ENCODE assay signal across 20 mouse cellular contexts in the genomic region with DNA sequence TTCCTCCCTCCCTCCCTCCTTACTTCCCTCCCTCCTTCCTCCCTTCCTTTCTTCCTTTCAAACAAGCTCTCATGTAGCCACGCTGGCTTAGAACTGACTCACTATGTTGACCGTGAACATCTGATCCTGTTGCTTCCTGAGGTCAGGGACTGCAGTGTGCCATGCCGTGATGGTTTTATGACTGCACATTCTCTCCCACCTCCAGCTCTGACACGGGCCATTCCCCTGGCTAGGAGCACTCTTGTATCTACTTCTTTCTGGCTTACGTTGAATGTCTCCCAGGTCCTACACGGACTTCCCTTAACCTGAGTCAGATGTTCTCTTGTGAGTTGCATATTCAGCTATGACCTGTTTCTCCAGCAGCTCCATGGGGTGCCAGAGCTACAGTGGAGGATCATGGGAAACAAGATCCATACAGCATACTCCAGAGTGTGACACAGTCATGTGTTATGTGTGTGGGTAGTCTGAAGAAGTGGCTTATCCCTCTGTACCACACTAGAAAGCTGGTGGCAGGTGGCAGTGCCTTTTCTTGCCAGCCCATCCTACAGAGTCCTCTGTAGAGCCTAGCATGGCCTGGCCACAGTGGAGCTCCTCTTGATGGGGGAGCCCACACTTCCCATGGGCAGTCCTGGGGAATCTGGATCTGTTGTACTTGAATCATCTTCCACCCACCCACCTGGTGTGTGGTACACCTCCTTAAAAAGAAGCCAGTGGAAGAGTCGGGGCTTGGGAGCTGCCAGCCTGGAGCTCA. TPM values are rescaled to one million over a fixed set of nuclear protein-coding genes. Genes with fewer than 3 reads are reported as not detected.
DNase-seq lines count a peak whose midpoint lies in the region; ATAC-seq and TF ChIP-seq lines count a peak whose summit lies in the region.
"Had no signal": no experiment of that assay in that cellular context is flagged by ENCODE, and none has a peak within 500 bp of the region (broad histone marks: within the 10 kb centered on the region; RNA-seq: fewer than 3 reads in every experiment).

No protein-coding gene starts in this region.

- H3K4me1 ChIP-seq in kidney, embryonic 15.5 days: peaks cover 52% of the 10 kb centered on the region
- no peaks in the 10 kb centered on the region for H3K4me1 ChIP-seq in kidney, adult 2 months (ENCODE audit: control insufficient read depth, insufficient read depth, low read length)
- H3K4me1 ChIP-seq in hindbrain, postnatal 0 days (ENCODE audit: insufficient read depth, low read length): peaks cover 16% of the 10 kb centered on the region

- no peaks in the 10 kb centered on the region for H3K36me3 ChIP-seq in kidney, embryonic 15.5 days
- H3K36me3 ChIP-seq in kidney, adult 2 months (ENCODE audit: control insufficient read depth, insufficient read depth, low read length): no peaks in the 10 kb centered on the region
- H3K36me3 ChIP-seq in hindbrain, postnatal 0 days (ENCODE audit: insufficient read depth, low read length): no peaks in the 10 kb centered on the region
- H3K36me3 ChIP-seq: heart, embryonic 12.5 days; limb, embryonic 12.5 days; neural tube, embryonic 12.5 days had no signal

- H3K9ac ChIP-seq in kidney, embryonic 15.5 days: no peak overlapping the region
- no peak overlapping the region for H3K9ac ChIP-seq in hindbrain, postnatal 0 days (replicated peaks; ENCODE audit: low read length)
- H3K9ac ChIP-seq: heart, embryonic 12.5 days; limb, embryonic 12.5 days; liver, embryonic 14.5 days; neural tube, embryonic 12.5 days had no signal

- DNase-seq in adrenal gland, postnatal 14 days: peak; percentile 21
- DNase-seq in adrenal gland, adult 18-20 months (ENCODE audit: low spot score in 2 of 2): no peak
- no peak for DNase-seq in kidney, adult 2 months
- DNase-seq in 416B (ENCODE audit: low read depth): peak; percentile 53
- peak in 1 of 2 experiments; percentile 59 for DNase-seq in left cerebral cortex, adult 2 months (ENCODE audit: extremely low spot score in 1 of 2, low spot score in 2 of 2)
- no peak for DNase-seq in hindbrain, postnatal 0 days (ENCODE audit: low spot score)
- DNase-seq: adrenal gland, postnatal 10 days; B cell, adult 2 months; cerebellum, postnatal 14 days; gastrocnemius, postnatal 36 days; heart, postnatal 36 days; kidney, postnatal 10 days; thymus, postnatal 36 days had no signal

- no peak for TF ChIP-seq CTCF in kidney, adult 2 months (conservative IDR thresholded peaks at IDR 0.05; ENCODE audit: insufficient read depth, insufficient read length, low read depth, low read length)
- no peak for TF ChIP-seq CTCF in left cerebral cortex, adult 2 months (IDR thresholded peaks at IDR 0.05)
- TF ChIP-seq CTCF in hindbrain, postnatal 0 days (IDR thresholded peaks at IDR 0.05; ENCODE audit: low read depth): no peak

- TF ChIP-seq POLR2A in kidney, adult 2 months (IDR thresholded peaks at IDR 0.05; ENCODE audit: low read depth, low read length): no peak

- H3K9me3 ChIP-seq in kidney, embryonic 15.5 days (replicated peaks): no peaks in the 10 kb centered on the region
- H3K9me3 ChIP-seq in hindbrain, postnatal 0 days (ENCODE audit: low read length): no peaks in the 10 kb centered on the region
- H3K9me3 ChIP-seq: heart, embryonic 12.5 days; limb, embryonic 12.5 days; megakaryocyte, embryonic 14.5 days; neural tube, embryonic 12.5 days had no signal

- H3K27me3 ChIP-seq in kidney, embryonic 15.5 days: peaks cover 61% of the 10 kb centered on the region
- H3K27me3 ChIP-seq in kidney, adult 2 months (replicated peaks; ENCODE audit: control insufficient read depth, insufficient read depth, low read length): no peaks in the 10 kb centered on the region
- H3K27me3 ChIP-seq in hindbrain, postnatal 0 days (ENCODE audit: insufficient read depth, low read length): no peaks in the 10 kb centered on the region

- WGBS in kidney, embryonic 15.5 days: 26% methylated on average over 7 of the region's 7 CpGs
- 54% methylated on average over 7 of the region's 7 CpGs for WGBS in kidney, adult 2 months
- 72% methylated on average over 7 of the region's 7 CpGs for WGBS in hindbrain, postnatal 0 days

- H3K27ac ChIP-seq in kidney, embryonic 15.5 days: no peak overlapping the region
- no peak overlapping the region for H3K27ac ChIP-seq in kidney, adult 2 months (ENCODE audit: insufficient read depth, low read depth, low read length)
- H3K27ac ChIP-seq in left cerebral cortex, adult 2 months: peak overlapping the region; percentile 52
- no peak overlapping the region for H3K27ac ChIP-seq in hindbrain, postnatal 0 days
- H3K27ac ChIP-seq: limb, embryonic 12.5 days; liver, embryonic 14.5 days; neural tube, embryonic 12.5 days had no signal

- H3K4me3 ChIP-seq in kidney, embryonic 15.5 days (replicated peaks): no peak overlapping the region
- H3K4me3 ChIP-seq in kidney, adult 2 months (ENCODE audit: insufficient read depth, low read depth, low read length): no peak overlapping the region
- H3K4me3 ChIP-seq in left cerebral cortex, adult 2 months: no peak overlapping the region
- no peak overlapping the region for H3K4me3 ChIP-seq in hindbrain, postnatal 0 days (ENCODE audit: low read length)
- H3K4me3 ChIP-seq: heart, embryonic 12.5 days; limb, embryonic 12.5 days; megakaryocyte, embryonic 14.5 days; neural tube, embryonic 12.5 days had no signal

- H3K4me2 ChIP-seq in kidney, embryonic 15.5 days: no peak overlapping the region
- no peak overlapping the region for H3K4me2 ChIP-seq in hindbrain, postnatal 0 days (ENCODE audit: low read depth, low read length)
- H3K4me2 ChIP-seq: heart, embryonic 12.5 days; limb, embryonic 12.5 days; neural tube, embryonic 12.5 days had no signal

- intact Hi-C loops in left cerebral cortex, adult 2 months (cut with DNase I): loop anchor here (2.0 to 5.0 kb wide), 2 partner anchors 67 to 86 kb away; no protein-coding TSS in a partner anchor

- ATAC-seq in kidney, embryonic 15.5 days (replicated peaks; ENCODE audit: low FRiP score): peak; percentile 22; the same call in 1 of the 2 replicates
- no peak for ATAC-seq in hindbrain, postnatal 0 days
- ATAC-seq: lung, postnatal 0 days had no signal

RNA-seq across cellular contexts. Expression of gene Flrt1, which starts 23.8 kb away (rescaled TPM):
- total RNA-seq in adrenal gland, postnatal 14 days (2021): 1.2 and 1.5 TPM in 2 replicates
- total RNA-seq in adrenal gland, adult 18-20 months (2021): 1 to 10 TPM; 2.1 to 9.3 TPM
- 4.4 and 5.0 TPM in 2 replicates for polyA plus RNA-seq in kidney, embryonic 15.5 days (2015; fragmentation: Nextera tagmentation; extraction: Ambion mirVana)
- 23.1 and 25.1 TPM in 2 replicates for polyA plus RNA-seq in kidney, adult 2 months (2012; rRNA removed)
- 10 to 100 TPM; 41.4 to 43.0 TPM for total RNA-seq in left cerebral cortex, adult 2 months (2021)
- 8.4 and 10.1 TPM in 2 replicates for total RNA-seq in hindbrain, postnatal 0 days (2014; rRNA removed)
- 7.8 and 8.1 TPM in 2 replicates for polyA plus RNA-seq in hindbrain, postnatal 0 days (2015; fragmentation: Nextera tagmentation; extraction: Ambion mirVana)

RNA-seq across cellular contexts. Expression of gene Macrod1, which starts 25.1 kb away (rescaled TPM):
- total RNA-seq in adrenal gland, postnatal 14 days (2021): 118 and 138 TPM in 2 replicates
- 10 to 100 TPM; 62.4 to 77.9 TPM for total RNA-seq in adrenal gland, adult 18-20 months (2021)
- polyA plus RNA-seq in kidney, embryonic 15.5 days (2015; fragmentation: Nextera tagmentation; extraction: Ambion mirVana): 13.9 and 14.8 TPM in 2 replicates
- polyA plus RNA-seq in kidney, adult 2 months (2012; rRNA removed): 61.7 and 67.2 TPM in 2 replicates
- total RNA-seq in left cerebral cortex, adult 2 months (2021): 10 to 100 TPM; 13.3 to 15.7 TPM
- total RNA-seq in hindbrain, postnatal 0 days (2014; rRNA removed): 4.8 and 9.5 TPM in 2 replicates
- 6.5 and 6.7 TPM in 2 replicates for polyA plus RNA-seq in hindbrain, postnatal 0 days (2015; fragmentation: Nextera tagmentation; extraction: Ambion mirVana)

RNA-seq across cellular contexts. Expression of gene Stip1, which starts 41.9 kb away (rescaled TPM):
- total RNA-seq in adrenal gland, postnatal 14 days (2021): 132 and 155 TPM in 2 replicates
- 100 to 1,000 TPM; 284 to 378 TPM for total RNA-seq in adrenal gland, adult 18-20 months (2021)
- polyA plus RNA-seq in kidney, embryonic 15.5 days (2015; fragmentation: Nextera tagmentation; extraction: Ambion mirVana): 290 and 298 TPM in 2 replicates
- polyA plus RNA-seq in kidney, adult 2 months (2012; rRNA removed): 40.6 and 51.4 TPM in 2 replicates
- total RNA-seq in left cerebral cortex, adult 2 months (2021): 100 to 1,000 TPM; 198 to 205 TPM
- total RNA-seq in hindbrain, postnatal 0 days (2014; rRNA removed): 87.3 and 89.0 TPM in 2 replicates
- 146 and 151 TPM in 2 replicates for polyA plus RNA-seq in hindbrain, postnatal 0 days (2015; fragmentation: Nextera tagmentation; extraction: Ambion mirVana)

Comparison
In these comparisons a context has a peak if more than half of its experiments do, and no peak if none do; other contexts are left out.
1. DNase-seq: peak in adrenal gland, postnatal 14 days (single experiment) and 416B (single experiment); none in adrenal gland, adult 18-20 months (0 of 2), kidney, adult 2 months (single experiment) and hindbrain, postnatal 0 days (single experiment).